11 mouse cellular contexts compared by ENCODE assay signal in the genomic region with DNA sequence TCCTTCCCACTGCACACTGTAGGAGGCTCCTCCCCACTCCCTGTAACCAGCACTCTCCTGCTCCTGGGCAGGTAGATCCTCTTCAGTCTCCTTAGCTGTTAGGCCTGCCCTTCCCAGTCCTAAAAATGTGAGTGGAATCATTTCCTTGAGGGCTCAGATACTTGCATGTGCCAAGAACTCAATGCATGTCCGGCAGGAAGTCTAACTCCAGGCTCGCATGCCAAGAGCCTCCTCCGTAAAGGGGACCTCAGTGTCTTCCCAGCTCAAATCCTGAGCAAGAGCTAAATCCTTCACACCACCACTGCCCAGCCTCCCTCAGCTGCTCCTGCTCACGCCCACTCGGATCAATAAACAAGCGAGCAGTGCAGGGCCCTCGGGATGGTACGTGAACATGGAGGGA. TPM values are rescaled to one million over a fixed set of nuclear protein-coding genes. Genes with fewer than 3 reads are reported as not detected.
A peak's percentile ranks its signal among the peaks of the same experiment; 100 is the strongest.
DNase-seq lines count a peak whose midpoint lies in the region; ATAC-seq and TF ChIP-seq lines count a peak whose summit lies in the region.
"Had no signal": no experiment of that assay in that cellular context is flagged by ENCODE, and none has a peak within 500 bp of the region (broad histone marks: within the 10 kb centered on the region; RNA-seq: fewer than 3 reads in every experiment).

No protein-coding gene starts in this region.

- peaks cover 42% of the 10 kb centered on the region for H3K36me3 ChIP-seq in ES-E14 (ENCODE audit: control insufficient read depth, insufficient read depth, low read length, poor library complexity, severe bottlenecking)
- H3K36me3 ChIP-seq in heart, postnatal 0 days (replicated peaks; ENCODE audit: control insufficient read depth, insufficient read depth, low read length), result peaks cover 19% of the 10 kb centered on the region; the same call in 1 of the 2 replicates
- peaks cover 53% of the 10 kb centered on the region for H3K36me3 ChIP-seq in limb, embryonic 14.5 days (ENCODE audit: control insufficient read depth, insufficient read depth, low read length)
- H3K36me3 ChIP-seq in midbrain, postnatal 0 days (ENCODE audit: insufficient read depth, low read length), result no peaks in the 10 kb centered on the region

- no peak overlapping the region; the same call in 1 of the 2 replicates for H3K9ac ChIP-seq in ES-E14 (ENCODE audit: insufficient read depth, low read depth, low read length, poor library complexity, severe bottlenecking)
- H3K9ac ChIP-seq in heart, postnatal 0 days (replicated peaks; ENCODE audit: low read depth, low read length), result no peak overlapping the region
- peak overlapping the region; percentile 3; the same call in 1 of the 2 replicates for H3K9ac ChIP-seq in limb, embryonic 14.5 days (ENCODE audit: low read depth, low read length, severe bottlenecking)
- no peak overlapping the region for H3K9ac ChIP-seq in midbrain, postnatal 0 days (replicated peaks; ENCODE audit: low read length, poor library complexity, severe bottlenecking)

- in situ Hi-C loops in ES-E14 (cut with MboI; ENCODE audit: low sequenced_read_pairs in 2 of 2, unreplicated experiment in 2 of 2), result loop anchor here in 1 of 2 experiments (10.0 kb wide), 1 partner anchor 94 kb away; no protein-coding TSS in a partner anchor

- 35% methylated on average over 8 of the region's 8 CpGs for WGBS in heart, postnatal 0 days
- 28% methylated on average over 8 of the region's 8 CpGs for WGBS in limb, embryonic 14.5 days
- 54% methylated on average over 8 of the region's 8 CpGs for WGBS in midbrain, postnatal 0 days

- TF ChIP-seq POLR2A in limb, embryonic 14.5 days (IDR thresholded peaks at IDR 0.05; ENCODE audit: borderline replicate concordance, extremely low read depth, insufficient read depth, insufficient read length), result no peak

- H3K27ac ChIP-seq in ES-E14 (ENCODE audit: insufficient read depth, low read depth, low read length, poor library complexity, severe bottlenecking), result peak overlapping the region; percentile 17; the same call in 1 of the 2 replicates
- peak overlapping the region; percentile 60 for H3K27ac ChIP-seq in heart, postnatal 0 days (ENCODE audit: low read depth)
- H3K27ac ChIP-seq in limb, embryonic 14.5 days (replicated peaks; ENCODE audit: low read depth, low read length), result peak overlapping the region; percentile 49
- no peak overlapping the region for H3K27ac ChIP-seq in midbrain, postnatal 0 days (ENCODE audit: low read depth, low read length)
- H3K27ac ChIP-seq: hindbrain, postnatal 0 days had no signal

- 0 out of 2 replicates have a peak, but pooled peaks have one; percentile 16 for TF ChIP-seq EP300 in heart, postnatal 0 days (IDR thresholded peaks at IDR 0.05; ENCODE audit: low read depth)

- DNase-seq in adrenal gland, postnatal 36 days, result peak; percentile 40 to 48
- DNase-seq in adrenal gland, postnatal 25 days, result no peak
- DNase-seq in ES-E14 (ENCODE audit: low read depth, low spot score), result no peak
- DNase-seq in heart, postnatal 0 days (ENCODE audit: low spot score), result peak; percentile 31
- DNase-seq in limb, embryonic 14.5 days (ENCODE audit: low spot score), result no peak
- no peak for DNase-seq in frontal cortex, postnatal 14 days (ENCODE audit: low spot score in 2 of 2)
- DNase-seq in frontal cortex, postnatal 10 days (ENCODE audit: low spot score in 2 of 2), result no peak
- DNase-seq in midbrain, postnatal 0 days (ENCODE audit: low spot score), result no peak
- DNase-seq: embryo, embryonic 11 days; thymus, postnatal 25 days had no signal

- ATAC-seq in heart, postnatal 0 days (ENCODE audit: insufficient read depth, low read depth), result no peak
- no peak for ATAC-seq in limb, embryonic 14.5 days (ENCODE audit: low FRiP score, low read depth)
- ATAC-seq in midbrain, postnatal 0 days (ENCODE audit: low FRiP score), result no peak
- ATAC-seq: hindbrain, postnatal 0 days had no signal

- peaks cover 12 to 31% of the 10 kb centered on the region in 2 experiments for H3K4me1 ChIP-seq in ES-E14 (ENCODE audit: control insufficient read depth in 2 of 2, insufficient read depth in 2 of 2, low read length in 2 of 2, poor library complexity in 1 of 2)
- H3K4me1 ChIP-seq in heart, postnatal 0 days (ENCODE audit: control insufficient read depth, insufficient read depth), result peaks cover 44% of the 10 kb centered on the region
- peaks cover 49% of the 10 kb centered on the region for H3K4me1 ChIP-seq in limb, embryonic 14.5 days (ENCODE audit: control insufficient read depth, insufficient read depth, low read length)
- no peaks in the 10 kb centered on the region for H3K4me1 ChIP-seq in midbrain, postnatal 0 days (ENCODE audit: insufficient read depth, low read length)

- H3K9me3 ChIP-seq in ES-E14 (ENCODE audit: control insufficient read depth, insufficient read depth, low read depth, low read length), result no peaks in the 10 kb centered on the region
- H3K9me3 ChIP-seq in heart, postnatal 0 days (replicated peaks; ENCODE audit: control insufficient read depth, low read length), result no peaks in the 10 kb centered on the region
- H3K9me3 ChIP-seq in limb, embryonic 14.5 days (ENCODE audit: control insufficient read depth, low read length), result no peaks in the 10 kb centered on the region
- H3K9me3 ChIP-seq in midbrain, postnatal 0 days (ENCODE audit: low read length), result no peaks in the 10 kb centered on the region

- H3K4me2 ChIP-seq in heart, postnatal 0 days (ENCODE audit: low read depth, low read length), result peak overlapping the region; percentile 5; the same call in 1 of the 2 replicates
- H3K4me2 ChIP-seq in limb, embryonic 14.5 days (replicated peaks; ENCODE audit: low read depth, low read length, severe bottlenecking), result 0 out of 2 replicates have a peak overlapping the region, but pooled peaks have one; percentile 17
- H3K4me2 ChIP-seq in midbrain, postnatal 0 days (ENCODE audit: low read depth, low read length, poor library complexity, severe bottlenecking), result no peak overlapping the region

- no peak overlapping the region for H3K4me3 ChIP-seq in ES-E14 (ENCODE audit: insufficient read depth in 1 of 2, low read depth in 1 of 2, low read length in 2 of 2, poor library complexity in 1 of 2, severe bottlenecking in 1 of 2)
- no peak overlapping the region for H3K4me3 ChIP-seq in heart, postnatal 0 days (ENCODE audit: low read depth, low read length)
- no peak overlapping the region for H3K4me3 ChIP-seq in limb, embryonic 14.5 days (replicated peaks; ENCODE audit: low read length)
- H3K4me3 ChIP-seq in midbrain, postnatal 0 days (ENCODE audit: low read depth, low read length), result no peak overlapping the region

- H3K27me3 ChIP-seq in heart, postnatal 0 days (ENCODE audit: control insufficient read depth, insufficient read depth, low read length), result no peaks in the 10 kb centered on the region
- no peaks in the 10 kb centered on the region for H3K27me3 ChIP-seq in limb, embryonic 14.5 days (ENCODE audit: control insufficient read depth, insufficient read depth, low read length)
- no peaks in the 10 kb centered on the region for H3K27me3 ChIP-seq in midbrain, postnatal 0 days (ENCODE audit: insufficient read depth, low read length)

- TF ChIP-seq CTCF in heart, postnatal 0 days (IDR thresholded peaks at IDR 0.05; ENCODE audit: low read depth), result no peak
- TF ChIP-seq CTCF in midbrain, postnatal 0 days (IDR thresholded peaks at IDR 0.05), result no peak

RNA-seq across cellular contexts. Expression of gene Ifitm5, which starts 1.0 kb away (rescaled TPM):
- 1 to 10 TPM in 1 of 2 experiments, under 1 TPM in 1; 0.63 to 1.7 TPM for total RNA-seq in adrenal gland, postnatal 36 days (2021)
- total RNA-seq in adrenal gland, postnatal 25 days (2021), result 1.8 and 2.0 TPM in 2 replicates
- total RNA-seq in ES-E14 (2012; rRNA removed), result 7.7 and 18.6 TPM in 2 replicates
- 3.4 TPM in 1 of 2 replicates, not detected in the other for total RNA-seq in heart, postnatal 0 days (2014; rRNA removed; ENCODE audit: low replicate concordance)
- polyA plus RNA-seq in heart, postnatal 0 days (2015; fragmentation: Nextera tagmentation; extraction: Ambion mirVana), result 0.56 and 0.87 TPM in 2 replicates
- polyA plus RNA-seq in limb, embryonic 14.5 days (2012; rRNA removed), result 30.9 and 34.4 TPM in 2 replicates
- 32.3 and 44.3 TPM in 2 replicates for polyA plus RNA-seq in limb, embryonic 14.5 days (2014; fragmentation: Nextera tagmentation; extraction: Ambion mirVana)
- 0.99 TPM in 1 of 2 replicates, not detected in the other for total RNA-seq in midbrain, postnatal 0 days (2014; rRNA removed)
- polyA plus RNA-seq in midbrain, postnatal 0 days (2015; fragmentation: Nextera tagmentation; extraction: Ambion mirVana), result 0.63 TPM in 1 of 2 replicates, not detected in the other
- total RNA-seq: hindbrain, postnatal 0 days had no signal
- polyA plus RNA-seq: hindbrain, postnatal 0 days had no signal

RNA-seq across cellular contexts. Expression of gene Gm45717, which starts 4.7 kb away (rescaled TPM):
- total RNA-seq in adrenal gland, postnatal 36 days (2021), result not detected
- not detected in 2 replicates for total RNA-seq in adrenal gland, postnatal 25 days (2021)
- total RNA-seq in ES-E14 (2012; rRNA removed), result not detected in 2 replicates
- not detected in 2 replicates for total RNA-seq in heart, postnatal 0 days (2014; rRNA removed; ENCODE audit: low replicate concordance)
- polyA plus RNA-seq in heart, postnatal 0 days (2015; fragmentation: Nextera tagmentation; extraction: Ambion mirVana), result 0.36 TPM in 1 of 2 replicates, not detected in the other
- polyA plus RNA-seq in limb, embryonic 14.5 days (2012; rRNA removed), result not detected in 2 replicates
- polyA plus RNA-seq in limb, embryonic 14.5 days (2014; fragmentation: Nextera tagmentation; extraction: Ambion mirVana), result not detected in 2 replicates
- not detected in 2 replicates for total RNA-seq in midbrain, postnatal 0 days (2014; rRNA removed)
- 0.81 TPM in 1 of 2 replicates, not detected in the other for polyA plus RNA-seq in midbrain, postnatal 0 days (2015; fragmentation: Nextera tagmentation; extraction: Ambion mirVana)
- total RNA-seq: hindbrain, postnatal 0 days had no signal

RNA-seq across cellular contexts. Expression of gene Ifitm2, which starts 4.7 kb away (rescaled TPM):
- 100 to 1,000 TPM; 430 to 633 TPM for total RNA-seq in adrenal gland, postnatal 36 days (2021)
- total RNA-seq in adrenal gland, postnatal 25 days (2021), result 418 and 471 TPM in 2 replicates
- total RNA-seq in ES-E14 (2012; rRNA removed), result 679 and 1,158 TPM in 2 replicates
- total RNA-seq in heart, postnatal 0 days (2014; rRNA removed; ENCODE audit: low replicate concordance), result 172 and 232 TPM in 2 replicates
- polyA plus RNA-seq in heart, postnatal 0 days (2015; fragmentation: Nextera tagmentation; extraction: Ambion mirVana), result 516 and 534 TPM in 2 replicates
- polyA plus RNA-seq in limb, embryonic 14.5 days (2012; rRNA removed), result 1,234 and 1,466 TPM in 2 replicates
- 1,822 and 1,827 TPM in 2 replicates for polyA plus RNA-seq in limb, embryonic 14.5 days (2014; fragmentation: Nextera tagmentation; extraction: Ambion mirVana)
- 66.6 and 79.1 TPM in 2 replicates for total RNA-seq in midbrain, postnatal 0 days (2014; rRNA removed)
- polyA plus RNA-seq in midbrain, postnatal 0 days (2015; fragmentation: Nextera tagmentation; extraction: Ambion mirVana), result 200 and 218 TPM in 2 replicates

RNA-seq across cellular contexts. Expression of gene Pgghg, which starts 9.9 kb away (rescaled TPM):
- 10 to 100 TPM; 35.8 to 38.1 TPM for total RNA-seq in adrenal gland, postnatal 36 days (2021)
- total RNA-seq in adrenal gland, postnatal 25 days (2021), result 32.3 and 43.2 TPM in 2 replicates
- 10.0 and 12.5 TPM in 2 replicates for total RNA-seq in ES-E14 (2012; rRNA removed)
- total RNA-seq in heart, postnatal 0 days (2014; rRNA removed; ENCODE audit: low replicate concordance), result 13.8 and 16.3 TPM in 2 replicates
- 5.8 and 5.9 TPM in 2 replicates for polyA plus RNA-seq in heart, postnatal 0 days (2015; fragmentation: Nextera tagmentation; extraction: Ambion mirVana)
- 52.8 and 68.8 TPM in 2 replicates for polyA plus RNA-seq in limb, embryonic 14.5 days (2012; rRNA removed)
- polyA plus RNA-seq in limb, embryonic 14.5 days (2014; fragmentation: Nextera tagmentation; extraction: Ambion mirVana), result 26.7 and 31.3 TPM in 2 replicates
- 7.8 and 10.5 TPM in 2 replicates for total RNA-seq in midbrain, postnatal 0 days (2014; rRNA removed)
- polyA plus RNA-seq in midbrain, postnatal 0 days (2015; fragmentation: Nextera tagmentation; extraction: Ambion mirVana), result 4.3 and 4.4 TPM in 2 replicates

RNA-seq across cellular contexts. Expression of gene Ifitm1, which starts 16.0 kb away (rescaled TPM):
- 1 to 10 TPM; 5.5 to 7.3 TPM for total RNA-seq in adrenal gland, postnatal 36 days (2021)
- total RNA-seq in adrenal gland, postnatal 25 days (2021), result 3.6 and 3.9 TPM in 2 replicates
- 274 and 585 TPM in 2 replicates for total RNA-seq in ES-E14 (2012; rRNA removed)
- total RNA-seq in heart, postnatal 0 days (2014; rRNA removed; ENCODE audit: low replicate concordance), result 1.4 and 23.1 TPM in 2 replicates
- 4.1 and 6.6 TPM in 2 replicates for polyA plus RNA-seq in heart, postnatal 0 days (2015; fragmentation: Nextera tagmentation; extraction: Ambion mirVana)
- polyA plus RNA-seq in limb, embryonic 14.5 days (2012; rRNA removed), result 68.1 and 115 TPM in 2 replicates
- 55.4 and 66.7 TPM in 2 replicates for polyA plus RNA-seq in limb, embryonic 14.5 days (2014; fragmentation: Nextera tagmentation; extraction: Ambion mirVana)
- 9.7 and 16.3 TPM in 2 replicates for total RNA-seq in midbrain, postnatal 0 days (2014; rRNA removed)
- 14.6 and 21.2 TPM in 2 replicates for polyA plus RNA-seq in midbrain, postnatal 0 days (2015; fragmentation: Nextera tagmentation; extraction: Ambion mirVana)

Comparison
In these comparisons a context has a peak if more than half of its experiments do, and no peak if none do; other contexts are left out.
1. DNase-seq: peak in adrenal gland, postnatal 36 days (2 of 2) and heart, postnatal 0 days (single experiment); none in adrenal gland, postnatal 25 days (single experiment), ES-E14 (single experiment), limb, embryonic 14.5 days (single experiment), frontal cortex, postnatal 14 days (0 of 2), frontal cortex, postnatal 10 days (0 of 2) and midbrain, postnatal 0 days (single experiment).